Mouse (Mus musculus): ENCODE measurements around the gene Fbxl15.

Gene Fbxl15

DNA sequence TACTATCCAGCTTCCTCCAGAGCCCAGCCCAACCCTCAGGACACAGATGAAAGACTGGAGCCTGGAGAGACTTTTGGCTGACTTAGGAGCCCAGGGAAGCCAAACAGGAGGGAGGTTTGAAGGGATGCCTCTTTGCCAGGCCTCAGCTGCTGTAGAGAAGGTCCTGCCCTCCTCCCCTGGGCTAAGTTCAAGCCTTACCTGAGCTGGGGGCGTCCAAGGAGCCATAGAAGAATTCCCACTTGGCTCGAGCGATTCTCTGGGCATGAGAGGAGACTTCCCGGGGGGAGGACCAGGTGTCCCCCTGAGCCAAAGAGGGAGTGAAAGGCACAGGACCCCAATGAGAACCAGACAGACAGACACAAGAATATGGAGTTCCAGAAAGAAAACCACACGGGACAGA is 4.3 kb upstream of the Fbxl15 start:
- DNase-seq: no peak

- DNase-seq: no peak
These were observed 3.6 kb upstream of the Fbxl15 start for GRCm38 (mm10) chr19:46324366-46324765.

DNA sequence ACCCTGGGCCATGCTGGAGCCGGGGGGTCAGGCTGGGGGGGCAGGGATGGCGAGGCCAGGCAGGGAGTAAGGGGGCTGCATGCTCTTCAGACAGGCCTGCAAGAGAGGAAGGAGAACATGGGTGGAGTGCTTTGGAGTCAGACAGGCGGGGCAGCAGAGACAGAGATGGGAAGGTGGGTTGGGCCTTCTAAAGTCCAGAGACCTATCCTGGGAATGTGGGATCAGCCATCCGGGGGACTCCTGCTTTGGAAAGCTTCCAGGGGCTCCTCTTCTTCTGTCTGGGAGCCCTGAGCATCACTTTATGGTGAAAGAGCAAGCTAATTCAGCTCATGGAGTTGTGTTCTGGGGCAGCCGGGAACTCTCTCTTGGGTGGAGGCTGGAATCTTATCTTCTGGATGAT is 3.1 kb upstream of the Fbxl15 start:
- no peak for DNase-seq

DNA sequence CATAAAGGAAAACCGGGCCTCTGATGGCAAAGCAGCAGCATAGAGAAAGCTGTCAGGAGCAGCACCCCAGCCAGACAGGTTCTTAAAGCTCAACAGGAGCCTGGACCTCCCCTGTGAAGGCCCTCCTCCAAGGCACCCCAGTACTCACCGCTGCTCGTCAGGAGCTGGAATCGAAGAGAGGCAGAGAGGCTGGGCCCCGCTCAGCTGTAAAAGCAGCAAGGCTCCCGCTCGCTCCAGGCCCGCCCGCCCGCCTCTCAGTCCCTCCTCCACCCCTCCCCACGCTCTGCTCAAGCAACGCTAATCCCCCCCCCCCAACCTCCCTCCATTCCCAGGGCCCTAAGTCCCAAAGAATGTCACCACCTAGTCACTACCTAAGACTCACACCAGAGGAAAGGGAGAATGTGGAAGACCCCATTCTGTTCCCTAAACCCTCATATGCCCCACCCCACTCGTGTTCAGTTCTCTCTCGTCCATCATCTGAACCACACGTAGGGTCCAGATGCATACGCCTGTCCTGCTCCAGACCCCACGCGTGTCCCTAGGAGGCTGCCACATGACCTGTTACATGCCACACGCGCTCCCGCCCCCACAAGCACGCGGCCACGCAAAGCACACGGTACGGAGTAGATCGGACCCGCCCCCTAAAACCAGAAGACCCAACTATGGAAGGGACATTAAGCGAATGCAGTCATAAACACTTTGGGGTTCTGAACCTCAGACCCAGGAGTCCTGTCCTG is 1.8 kb upstream of the Fbxl15 start:
- no peak for DNase-seq

DNA sequence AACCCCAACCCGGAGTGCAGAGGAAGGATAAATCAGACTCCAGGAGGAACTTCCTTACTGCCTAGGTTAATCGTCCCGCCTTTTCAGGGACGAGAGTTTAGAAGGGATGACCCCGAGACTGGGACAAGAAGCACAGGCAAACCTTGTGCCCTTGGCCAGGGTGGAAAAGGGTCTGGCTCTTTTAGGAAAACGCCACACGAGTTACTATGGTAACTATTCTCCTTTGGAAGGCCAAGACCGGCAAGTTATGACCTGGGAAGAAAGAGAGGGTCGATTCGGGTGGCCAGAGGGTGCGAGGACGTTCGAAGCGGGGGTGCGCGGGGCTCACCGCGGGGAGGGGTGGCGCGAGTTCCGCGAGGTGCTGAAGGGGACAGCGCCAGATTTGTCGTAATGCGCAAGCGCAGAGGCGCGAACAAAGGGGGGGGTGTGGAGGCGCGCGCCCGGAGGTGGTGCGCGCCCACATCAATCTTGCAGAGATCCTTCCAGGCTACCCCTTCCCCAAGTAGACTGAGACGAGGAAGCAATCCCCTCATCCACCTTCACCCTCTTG is 1.2 kb upstream of the Fbxl15 start, which contains the start of gene Psd:
TSS of gene Psd (minus strand) at position 401 of the 550 bp plus-strand sequence.
- DNase-seq: peak; percentile 49

DNA sequence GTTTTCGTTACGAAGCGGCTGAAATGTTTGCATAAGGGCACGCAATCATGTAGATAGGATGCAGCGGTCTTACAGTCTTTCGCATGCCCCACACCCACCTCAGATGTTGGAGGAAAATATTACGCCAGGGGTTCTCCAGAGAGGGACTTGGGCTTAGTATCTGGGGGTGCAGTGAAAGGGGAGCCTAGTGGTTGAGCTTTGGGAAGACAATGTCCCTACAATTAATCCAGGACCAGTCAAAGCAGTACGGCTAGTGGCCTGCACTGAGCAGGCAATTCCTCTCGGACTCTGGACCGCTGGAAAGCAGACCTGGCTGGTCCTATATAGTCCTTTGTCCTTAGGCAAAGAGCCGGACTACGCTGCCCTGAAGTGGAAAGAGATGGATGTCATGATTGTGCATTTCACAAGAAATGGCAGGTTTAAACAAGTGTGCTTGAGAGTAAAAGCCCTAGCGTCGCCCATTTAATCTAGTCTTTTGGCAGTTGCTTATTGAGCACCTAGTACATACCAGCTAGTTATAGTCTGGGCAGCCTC is 386 bp upstream of the Fbxl15 start:
- DNase-seq: no peak

GRCm38 (mm10) chr19:46329031-46329641 is 1.2 kb downstream of the Fbxl15 start:
- peak; percentile 39 for DNase-seq

- DNase-seq: peak; percentile 86
These were observed 2.0 kb downstream of the Fbxl15 start for GRCm38 (mm10) chr19:46329951-46330350.

DNA sequence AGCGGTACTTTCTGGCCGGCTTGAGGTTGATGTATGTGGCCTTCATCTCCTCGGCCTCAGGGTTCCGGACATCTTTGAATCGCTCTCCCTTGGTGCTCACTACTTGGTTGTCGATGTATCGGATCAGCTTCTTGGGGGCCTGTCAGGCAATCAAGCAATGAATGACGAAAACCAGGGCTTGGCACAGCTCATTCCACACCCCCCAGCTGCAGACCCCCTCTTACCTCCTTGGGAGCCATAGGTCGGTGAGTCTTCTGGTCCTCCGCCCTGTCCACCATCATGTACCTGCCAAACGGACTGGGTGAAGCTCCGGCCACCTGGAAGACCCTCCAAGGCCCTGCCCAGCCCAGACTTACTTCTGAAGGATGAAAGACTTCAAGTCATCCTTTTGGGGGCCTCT is 2.7 kb downstream of the Fbxl15 start:
- DNase-seq: no peak

DNA sequence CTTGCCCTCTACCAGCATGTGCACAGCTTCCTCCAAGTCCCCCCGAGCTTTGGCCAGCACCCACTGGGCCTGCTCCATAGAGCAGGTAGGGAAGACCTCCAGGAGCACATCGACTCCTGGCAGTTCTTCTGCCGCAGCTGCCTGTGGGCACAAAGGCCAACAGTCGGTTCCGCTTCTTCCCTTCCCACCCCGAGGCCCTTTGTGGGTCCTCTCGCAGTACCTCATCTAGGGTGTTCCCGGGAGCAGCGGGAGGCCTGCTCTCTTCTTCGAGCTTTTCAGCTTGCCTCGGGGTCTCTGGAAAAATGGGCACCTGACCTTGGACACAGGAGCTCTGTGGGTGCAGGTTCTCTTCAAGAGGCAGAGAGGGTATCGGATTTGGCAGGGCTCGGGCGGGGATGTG is 3.3 kb downstream of the Fbxl15 start:
- no peak for DNase-seq

DNA sequence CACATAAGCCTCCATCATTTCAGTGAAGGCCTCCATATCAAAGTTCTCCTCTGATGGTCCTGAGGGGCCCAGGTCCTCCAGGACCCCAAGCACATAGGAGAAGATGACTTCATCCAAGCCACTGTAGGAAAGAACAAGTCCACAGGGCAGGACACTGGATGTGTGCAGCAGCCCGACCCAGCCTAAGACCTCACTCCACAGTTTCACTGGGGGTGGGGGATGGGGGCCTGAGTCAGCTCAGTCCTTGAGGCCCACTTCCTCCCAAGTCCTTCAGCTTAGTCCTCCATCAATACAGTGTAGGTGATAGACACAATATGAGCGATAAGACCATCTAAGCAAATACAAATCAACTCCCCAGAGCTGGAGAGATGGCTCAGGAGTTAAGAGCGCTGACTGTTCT is 4.0 kb downstream of the Fbxl15 start:
- no peak for DNase-seq

DNA sequence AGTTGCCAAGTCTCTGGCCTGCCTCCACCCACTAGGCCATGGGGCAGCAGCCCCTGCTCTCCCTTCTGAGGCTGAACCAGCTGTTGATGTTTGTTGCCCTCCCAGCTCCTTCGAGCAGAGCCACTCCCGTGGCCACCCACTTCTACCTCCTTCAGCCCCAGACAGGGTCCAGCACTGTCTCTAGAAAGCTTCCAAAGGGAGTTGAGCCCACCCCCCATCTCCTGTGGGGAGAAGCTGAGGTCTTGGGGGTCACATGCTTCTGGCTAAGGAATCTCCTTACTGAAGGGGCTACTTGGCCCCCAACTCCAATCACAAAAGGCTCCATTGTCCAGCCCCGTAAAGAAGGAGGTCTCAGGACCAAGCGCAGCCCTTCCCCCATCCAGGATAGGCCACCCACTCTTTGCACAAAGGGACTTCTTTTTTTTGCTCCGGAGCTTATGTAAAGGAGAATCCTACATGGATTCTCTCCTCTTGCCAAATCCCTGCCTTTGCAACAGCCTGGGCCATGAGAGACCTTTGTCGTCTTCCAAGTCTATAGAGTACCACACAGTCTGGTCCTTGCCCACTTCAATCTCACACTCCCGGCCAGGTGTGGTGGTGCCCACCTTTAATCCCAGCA is 4.8 kb downstream of the Fbxl15 start:
- no peak for DNase-seq

- no peak for DNase-seq
These were observed 5.9 kb downstream of the Fbxl15 start for GRCm38 (mm10) chr19:46333906-46334305.

- DNase-seq: no peak
These were observed 9.8 kb downstream of the Fbxl15 start for GRCm38 (mm10) chr19:46337719-46338330.

DNA sequence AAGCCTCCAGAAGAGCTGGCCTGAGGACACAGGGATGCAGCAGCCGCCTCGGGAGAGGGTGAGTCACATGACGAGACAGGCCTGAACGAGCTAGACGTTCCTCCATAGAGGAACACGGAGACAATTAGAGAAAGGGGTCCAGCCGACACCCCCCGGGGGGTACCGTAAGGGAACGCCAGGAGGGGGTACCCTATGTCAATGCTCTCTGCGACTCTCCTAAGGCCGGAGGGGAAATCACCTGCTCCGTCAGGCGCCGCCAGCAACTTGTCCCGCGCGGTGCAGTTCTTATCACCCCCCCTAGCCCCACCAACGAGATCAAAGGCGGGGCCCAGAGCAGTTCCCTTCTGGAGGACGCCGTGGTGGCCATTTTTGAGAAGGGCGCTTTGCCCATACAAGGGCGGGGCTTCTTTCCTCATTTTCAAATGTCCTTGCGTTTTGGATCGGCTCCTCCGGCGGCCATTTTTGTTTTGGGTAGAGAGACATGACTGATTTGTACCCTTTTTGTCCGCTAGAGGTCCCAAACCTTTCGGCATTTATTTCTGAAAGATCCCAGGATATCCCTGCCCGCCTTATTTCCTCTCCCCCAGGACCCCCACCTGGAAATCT is 10.4 kb downstream of the Fbxl15 start, which contains the start of gene Cuedc2:
TSS of gene Cuedc2 (minus strand) at position 372 of the 606 bp plus-strand sequence.
- DNase-seq: peak; percentile 99

GRCm38 (mm10) chr19:46338942-46339286 is 10.9 kb downstream of the Fbxl15 start:
- DNase-seq: no peak

DNA sequence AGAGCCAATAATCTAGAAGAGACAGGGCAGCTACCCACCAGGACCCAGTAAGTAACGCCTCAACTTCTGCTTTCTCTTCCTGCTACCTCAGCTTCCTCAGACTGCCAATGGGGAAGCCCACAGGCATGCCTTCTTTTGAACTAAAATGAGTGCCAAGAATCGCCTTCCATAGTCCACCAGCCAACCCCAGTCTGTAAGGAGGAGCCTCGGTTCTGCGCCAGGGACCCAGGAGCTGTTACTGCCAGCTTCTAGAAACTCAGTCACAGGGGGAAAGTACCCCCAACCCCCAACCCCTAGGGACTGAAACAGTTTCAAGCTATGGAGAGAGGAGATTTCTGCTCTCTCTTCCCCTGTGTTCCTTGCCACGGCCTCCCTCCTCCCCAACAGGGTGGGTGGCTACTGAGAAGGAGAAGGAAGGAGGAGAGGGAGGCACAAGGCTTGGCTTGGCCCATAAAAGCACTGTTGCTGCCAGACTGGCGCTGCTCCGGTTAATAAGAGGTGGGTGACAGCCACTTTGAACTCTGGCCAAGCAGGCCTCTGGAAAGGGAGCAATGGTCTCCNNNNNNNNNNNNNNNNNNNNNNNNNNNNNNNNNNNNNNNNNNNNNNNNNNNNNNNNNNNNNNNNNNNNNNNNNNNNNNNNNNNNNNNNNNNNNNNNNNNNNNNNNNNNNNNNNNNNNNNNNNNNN is 11.4 kb downstream of the Fbxl15 start:
- DNase-seq: peak; percentile 35

- DNase-seq: no peak
These were observed 16.9 kb downstream of the Fbxl15 start for GRCm38 (mm10) chr19:46344710-46345419.

GRCm38 (mm10) chr19:46347146-46347545 is 19.2 kb downstream of the Fbxl15 start:
- DNase-seq: no peak

DNA sequence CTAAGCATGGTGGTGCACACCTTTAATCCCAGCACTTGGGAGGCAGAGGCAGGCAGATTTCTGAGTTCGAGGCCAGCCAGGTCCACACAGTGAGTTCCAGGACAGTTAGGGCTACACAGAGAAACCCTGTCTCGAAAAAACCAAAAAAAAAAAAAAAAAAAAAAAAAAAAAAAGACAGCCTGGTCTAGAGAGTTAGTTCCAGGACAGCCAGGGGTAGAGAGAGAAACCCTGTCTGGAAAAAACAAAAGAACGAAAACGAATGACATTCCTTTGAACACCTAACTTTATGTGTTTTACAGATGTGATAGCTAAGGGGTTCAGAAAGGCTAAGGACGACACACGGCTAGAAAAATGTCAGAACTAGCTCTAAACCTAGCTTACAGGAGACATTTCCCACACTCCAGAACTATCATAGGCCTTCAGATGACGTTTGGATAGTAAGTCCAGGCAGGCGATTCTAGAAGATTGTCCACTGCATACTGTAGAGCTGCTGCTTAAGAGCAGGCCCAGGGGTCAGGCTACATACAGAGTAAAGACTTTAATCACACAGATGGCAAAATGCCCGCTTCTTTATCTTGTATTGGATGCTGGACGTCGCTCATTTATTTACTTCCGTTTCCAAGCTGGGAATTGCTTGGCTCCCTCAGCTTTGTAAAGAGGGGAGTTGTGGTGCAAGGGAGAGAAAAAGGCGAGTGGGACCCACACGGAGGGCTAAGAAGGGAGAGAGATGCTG is 20.1 kb downstream of the Fbxl15 start:
- DNase-seq: no peak

Data from kidney, adult 9 months (tissue).